Mouse (Mus musculus) CH12.LX (cell line): ENCODE results near the gene Adgre4. TPM values are rescaled to one million over a fixed set of nuclear protein-coding genes. Genes with fewer than 3 reads are reported as not detected.
A peak's percentile ranks its signal among the peaks of the same experiment; 100 is the strongest.
"Not testable (repeated sequence)": the region's sequence is repeated elsewhere in the genome, so short reads cannot be mapped to it uniquely, and the experiment has no call there.

Experiments used
- DNase-seq: peaks from one replicate; pipeline ENCODE4 v3.0.0-alpha.2; 2013; ENCODE audit errors: extremely low read depth
- H3K27ac ChIP-seq: 2 replicates; pipeline ENCODE4 v1.5.1; 2012; ENCODE audit warnings: low read depth, mild to moderate bottlenecking, control low read depth, moderate library complexity; ENCODE audit not compliant: insufficient read depth
- H3K27me3 ChIP-seq: replicated peaks from 2 replicates; pipeline ENCODE3; 2012; ENCODE audit warnings: inconsistent platforms
- H3K36me3 ChIP-seq, 2 experiments: replicated peaks in 1 of 2; 2 replicates each; pipeline versions ENCODE3 to v1.6.1; 2012; ENCODE audit warnings: inconsistent platforms in 1 of 2, low read length in 1 of 2, mild to moderate bottlenecking in 1 of 2, mixed read lengths in 1 of 2, moderate library complexity in 1 of 2; ENCODE audit not compliant: control insufficient read depth in 1 of 2, insufficient read depth in 1 of 2
- H3K4me1 ChIP-seq, 2 experiments: 2 replicates each; pipeline ENCODE4 v1.6.1; 2012; ENCODE audit warnings: inconsistent platforms in 1 of 2, moderate library complexity in 1 of 2; ENCODE audit not compliant: insufficient read depth in 2 of 2, control insufficient read depth in 1 of 2
- H3K4me2 ChIP-seq: 2 replicates; pipeline ENCODE4 v1.6.1; 2012; ENCODE audit warnings: low read depth, mild to moderate bottlenecking, control low read depth; ENCODE audit not compliant: poor library complexity, insufficient read depth, severe bottlenecking
- H3K4me3 ChIP-seq, 3 experiments: fragments of 150-350 bp in 1 of 3; sonication (generic) in 1 of 3; replicated peaks in 1 of 3; 2 replicates each; pipeline versions ENCODE3 to v1.5.1; 2011 to 2012; ENCODE audit warnings: low read depth in 2 of 3, low read length in 2 of 3, mild to moderate bottlenecking in 2 of 3, moderate library complexity in 2 of 3, control low read depth in 1 of 3, improper control_type of control experiment in 1 of 3, inconsistent platforms in 1 of 3, mixed read lengths in 1 of 3; ENCODE audit not compliant: poor library complexity in 1 of 3
- H3K79me2 ChIP-seq: replicated peaks from 2 replicates; pipeline ENCODE4 v1.6.1; 2012; ENCODE audit warnings: mild to moderate bottlenecking, moderate library complexity; ENCODE audit not compliant: control insufficient read depth, poor library complexity, insufficient read depth, severe bottlenecking; ENCODE audit errors: extremely low read depth
- H3K9ac ChIP-seq: 2 replicates; pipeline ENCODE4 v1.6.1; 2012; ENCODE audit warnings: low read depth, mild to moderate bottlenecking, control low read depth, moderate library complexity; ENCODE audit not compliant: insufficient read depth
- H3K9me3 ChIP-seq: replicated peaks from 2 replicates; pipeline ENCODE3; 2012; ENCODE audit warnings: low read length, inconsistent platforms, mixed read lengths
- JUND ChIP-seq: conservative IDR thresholded peaks from 2 replicates; pipeline ENCODE4 v1.6.1; 2011; ENCODE audit warnings: low read depth, low read length, improper control_type of control experiment
- MEF2A ChIP-seq: IDR thresholded peaks from 2 replicates; pipeline ENCODE4 v1.6.1; 2014; ENCODE audit warnings: low read depth, mild to moderate bottlenecking, inconsistent platforms, low read length, improper control_type of control experiment, borderline replicate concordance
- MYC ChIP-seq: IDR thresholded peaks from 2 replicates; pipeline ENCODE4 v1.6.1; 2011; ENCODE audit warnings: low read depth, mild to moderate bottlenecking, improper control_type of control experiment, low read length
- NRF1 ChIP-seq: IDR thresholded peaks from 2 replicates; pipeline ENCODE4 v1.6.1; 2014; ENCODE audit warnings: low read depth, mild to moderate bottlenecking, inconsistent platforms, low read length, improper control_type of control experiment, moderate library complexity
- PAX5 ChIP-seq: IDR thresholded peaks from 2 replicates; pipeline ENCODE4 v1.6.1; 2012; ENCODE audit warnings: low read length, inconsistent platforms, mixed read lengths
- POLR2AphosphoS2 ChIP-seq: IDR thresholded peaks from 2 replicates; pipeline ENCODE4 v1.6.1; 2011; ENCODE audit warnings: low read depth, low read length, improper control_type of control experiment
- SMC3 ChIP-seq: IDR thresholded peaks from 2 replicates; pipeline ENCODE4 v1.6.1; 2011; ENCODE audit warnings: low read depth, low read length, improper control_type of control experiment
- USF1 ChIP-seq: IDR thresholded peaks from 2 replicates; pipeline ENCODE4 v1.6.1; 2014; ENCODE audit warnings: low read depth, mild to moderate bottlenecking, inconsistent platforms, low read length, improper control_type of control experiment
- ZNF384 ChIP-seq: IDR thresholded peaks from 2 replicates; pipeline ENCODE4 v1.6.1; 2012; ENCODE audit warnings: low read depth, low read length, improper control_type of control experiment, inconsistent platforms
- dilution Hi-C: fragments of 300-500 bp; cut with MboI; formaldehyde crosslinking; loops from 2 replicates; pipeline ENCODE4 v1.14.3; 2020; ENCODE audit warnings: low sequenced_read_pairs; ENCODE audit not compliant: extremely low pct_unique_long_range_greater_than_20kb, extremely low pct_ligation_motif_present
- in situ Hi-C: fragments of 300-500 bp; cut with MboI; formaldehyde crosslinking; loops from 3 replicates; pipeline ENCODE4 v1.14.3; 2019; ENCODE audit warnings: low sequenced_read_pairs, low pct_ligation_motif_present, low pct_unique_long_range_greater_than_20kb, mixed read lengths
- polyA plus RNA-seq: library from polyadenylated mRNA; unstranded; fragments of >175 nt; gene quantifications from 2 replicates; pipeline ENCODE4 v1.2.1, GENCODE M21; 2012; ENCODE audit warnings: low read depth; ENCODE audit not compliant: insufficient read length
- total RNA-seq, 2 experiments: library from RNA; depleted of rRNA; stranded (reverse); fragments of 300-350 nt in 1 of 2; fragments of >200 nt in 1 of 2; gene quantifications; 2 replicates each; pipeline ENCODE4 v1.2.3; 2012 to 2014

Adgre4 gene
- total and polyA plus RNA-seq, 3 experiments = 0.09 to 0.11 TPM; not detected in 1

GRCm38 (mm10) chr17:55892406-55892955 is 142.7 kb downstream of the Adgre4 start:
- H3K27me3 ChIP-seq, H3K27ac ChIP-seq, dilution Hi-C loops, H3K9me3 ChIP-seq, H3K36me3 ChIP-seq, DNase-seq: not testable (repeated sequence)
- H3K9ac ChIP-seq = peak overlapping the region; percentile 89
- H3K79me2 ChIP-seq = peaks cover 11% of the 10 kb centered on the region; the same call in 1 of the 2 replicates
- in situ Hi-C loops = loop anchor here (10.0 kb wide), 1 partner anchor 62 kb away; the partner anchor contains the start of genes Ebi3 and Yju2
- H3K4me2 ChIP-seq = peak overlapping the region; percentile 50; the same call in 1 of the 2 replicates
- TF ChIP-seq NRF1 = peak; percentile 67
- H3K4me3 ChIP-seq = peak overlapping the region; percentile 53 to 67 (median 62)
- H3K4me1 ChIP-seq = peaks cover 4 to 22% of the 10 kb centered on the region in 2 experiments

GRCm38 (mm10) chr17:55903087-55903486 is 153.3 kb downstream of the Adgre4 start:
- no peaks in the 10 kb centered on the region for H3K79me2 ChIP-seq
- no peaks in the 10 kb centered on the region for H3K27me3 ChIP-seq
- dilution Hi-C loops = no loop called here
- no peak for DNase-seq
- no peak overlapping the region for H3K4me3 ChIP-seq
- no peak overlapping the region for H3K9ac ChIP-seq
- peaks cover under 1% of the 10 kb centered on the region for H3K9me3 ChIP-seq
- TF ChIP-seq NRF1 = no peak
- TF ChIP-seq ZNF384 = no peak
- no peak for TF ChIP-seq USF1
- TF ChIP-seq POLR2AphosphoS2 = no peak
- no peak for TF ChIP-seq MYC
- no peak for TF ChIP-seq MEF2A
- TF ChIP-seq PAX5 = no peak
- TF ChIP-seq JUND = no peak
- TF ChIP-seq SMC3 = no peak
- TF ChIP-seq, all 38 proteins: peak for 0
- Histone ChIP-seq H3K4me2 (no peak overlapping the region), H3K36me3 (peaks cover 0 to 3% of the 10 kb centered on the region in 2 experiments), H3K27ac (no peak overlapping the region), H3K4me1 (no peaks in the 10 kb centered on the region)
- in situ Hi-C loops = no loop called here

Other genes starting within 250 kb of the Adgre4 start
- gene Vmn2r118, start 124.8 kb upstream of the Adgre4 start, total RNA-seq (2012; rRNA removed) = not detected in 2 replicates
- gene Vmn2r118, start 124.8 kb upstream of the Adgre4 start, total RNA-seq (2014; rRNA removed) = not detected in 2 replicates
- not detected in 2 replicates for gene Vmn2r118, start 124.8 kb upstream of the Adgre4 start, polyA plus RNA-seq
- gene Pot1b, start 37.4 kb upstream of the Adgre4 start, total RNA-seq (2012; rRNA removed) = 5.9 and 6.0 TPM in 2 replicates
- gene Pot1b, start 37.4 kb upstream of the Adgre4 start, total RNA-seq (2014; rRNA removed) = 8.5 and 10.2 TPM in 2 replicates
- gene Pot1b, start 37.4 kb upstream of the Adgre4 start, polyA plus RNA-seq = 8.0 and 8.2 TPM in 2 replicates
- gene Zfp119a, start 128.9 kb downstream of the Adgre4 start, total RNA-seq (2012; rRNA removed) = 3.7 and 4.1 TPM in 2 replicates
- gene Zfp119a, start 128.9 kb downstream of the Adgre4 start, total RNA-seq (2014; rRNA removed) = 8.3 and 8.8 TPM in 2 replicates
- 3.7 and 4.1 TPM in 2 replicates for gene Zfp119a, start 128.9 kb downstream of the Adgre4 start, polyA plus RNA-seq
- gene Zfp959, start 142.1 kb downstream of the Adgre4 start, total RNA-seq (2012; rRNA removed) = 7.7 and 9.6 TPM in 2 replicates
- 21.4 and 24.5 TPM in 2 replicates for gene Zfp959, start 142.1 kb downstream of the Adgre4 start, total RNA-seq (2014; rRNA removed)
- 7.8 and 8.0 TPM in 2 replicates for gene Zfp959, start 142.1 kb downstream of the Adgre4 start, polyA plus RNA-seq
- gene Zfp119b, start 199.5 kb downstream of the Adgre4 start, total RNA-seq (2012; rRNA removed) = 6.1 and 6.5 TPM in 2 replicates
- gene Zfp119b, start 199.5 kb downstream of the Adgre4 start, total RNA-seq (2014; rRNA removed) = 13.6 and 18.0 TPM in 2 replicates
- gene Zfp119b, start 199.5 kb downstream of the Adgre4 start, polyA plus RNA-seq = 3.1 and 3.9 TPM in 2 replicates
- gene Ebi3, start 202.7 kb downstream of the Adgre4 start, total RNA-seq (2012; rRNA removed) = 102 and 207 TPM in 2 replicates
- 55.0 and 60.3 TPM in 2 replicates for gene Ebi3, start 202.7 kb downstream of the Adgre4 start, total RNA-seq (2014; rRNA removed)
- gene Ebi3, start 202.7 kb downstream of the Adgre4 start, polyA plus RNA-seq = 87.6 and 105 TPM in 2 replicates
- gene Yju2, start 209.1 kb downstream of the Adgre4 start, total RNA-seq (2012; rRNA removed) = 10.1 and 10.7 TPM in 2 replicates
- 11.2 and 12.9 TPM in 2 replicates for gene Yju2, start 209.1 kb downstream of the Adgre4 start, total RNA-seq (2014; rRNA removed)
- 14.4 and 15.8 TPM in 2 replicates for gene Yju2, start 209.1 kb downstream of the Adgre4 start, polyA plus RNA-seq
- gene Shd, start 220.5 kb downstream of the Adgre4 start, total RNA-seq (2012; rRNA removed) = 0.21 and 0.47 TPM in 2 replicates
- gene Shd, start 220.5 kb downstream of the Adgre4 start, total RNA-seq (2014; rRNA removed) = 0.46 TPM in 1 of 2 replicates, not detected in the other
- 0.85 and 0.87 TPM in 2 replicates for gene Shd, start 220.5 kb downstream of the Adgre4 start, polyA plus RNA-seq
- 0.21 and 0.50 TPM in 2 replicates for gene Fsd1, start 236.5 kb downstream of the Adgre4 start, total RNA-seq (2012; rRNA removed)
- gene Fsd1, start 236.5 kb downstream of the Adgre4 start, total RNA-seq (2014; rRNA removed) = not detected in 2 replicates
- gene Fsd1, start 236.5 kb downstream of the Adgre4 start, polyA plus RNA-seq = not detected in 2 replicates